Mouse (Mus musculus) lung, postnatal 0 days (tissue): ENCODE measurements around the gene Zfp740. TPM values are rescaled to one million over a fixed set of nuclear protein-coding genes. Genes with fewer than 3 reads are reported as not detected.
"Not testable (repeated sequence)": the region's sequence is repeated elsewhere in the genome, so short reads cannot be mapped to it uniquely, and the experiment has no call there.

Experiments used
- ATAC-seq: fragments of 200-750 bp; cut with Nextera tagmentation; 2 replicates; pipeline ENCODE4 v1.8.0; 2017; ENCODE audit warnings: moderate library complexity
- DNase-seq: peaks from one replicate; pipeline ENCODE4 v3.0.0-alpha.2; 2016; ENCODE audit warnings: low spot score
- H3K27ac ChIP-seq: fragments of 300-500 bp; sonication (generic); 2 replicates; pipeline ENCODE4 v1.5.1; 2014; ENCODE audit warnings: antibody characterized with exemption, mild to moderate bottlenecking, low read length, mixed read lengths
- H3K27me3 ChIP-seq: fragments of 300-500 bp; sonication (generic); replicated peaks from 2 replicates; pipeline ENCODE4 v1.6.1; 2014; ENCODE audit warnings: low read length, mixed read lengths; ENCODE audit not compliant: insufficient read depth
- H3K36me3 ChIP-seq: fragments of 300-500 bp; sonication (generic); 2 replicates; pipeline ENCODE4 v1.6.1; 2014; ENCODE audit warnings: low read length, mixed read lengths; ENCODE audit not compliant: insufficient read depth
- H3K4me1 ChIP-seq: fragments of 300-500 bp; sonication (generic); 2 replicates; pipeline ENCODE4 v1.6.1; 2014; ENCODE audit warnings: antibody characterized with exemption, low read depth, low read length, mixed read lengths; ENCODE audit not compliant: insufficient read depth
- H3K4me2 ChIP-seq: fragments of 300-500 bp; sonication (generic); replicated peaks from 2 replicates; pipeline ENCODE4 v1.6.1; 2014; ENCODE audit warnings: low read depth, mild to moderate bottlenecking, low read length, moderate library complexity, mixed read lengths
- H3K4me3 ChIP-seq: fragments of 300-500 bp; sonication (generic); 2 replicates; pipeline ENCODE4 v1.5.1; 2014; ENCODE audit warnings: low read depth, low read length
- H3K9ac ChIP-seq: fragments of 300-500 bp; sonication (generic); replicated peaks from 2 replicates; pipeline ENCODE4 v1.6.1; 2014; ENCODE audit warnings: low read depth, mild to moderate bottlenecking
- H3K9me3 ChIP-seq: fragments of 300-500 bp; sonication (generic); 2 replicates; pipeline ENCODE4 v1.6.1; 2016; ENCODE audit warnings: low read length, mixed read lengths
- CTCF ChIP-seq: IDR thresholded peaks from 2 replicates; pipeline ENCODE4 v1.5.1; 2016; ENCODE audit warnings: antibody characterized with exemption, mild to moderate bottlenecking
- EP300 ChIP-seq: IDR thresholded peaks from 2 replicates; pipeline ENCODE4 v1.6.1; 2016; ENCODE audit warnings: antibody characterized with exemption, mild to moderate bottlenecking, control low read depth
- WGBS: fragments of 180-500 bp; shearing (Covaris S2); extraction: QIAGEN DNeasy Blood & Tissue Kit; methylation state at CpG from one replicate; pipeline ENCODE4 v1.1.7; 2014; 5-methylcytosine and 5-hydroxymethylcytosine counted together
- polyA plus RNA-seq: library from polyadenylated mRNA; unstranded; fragments of >200 nt; fragmentation: Nextera tagmentation; extraction: Ambion mirVana; gene quantifications from 2 replicates; pipeline ENCODE4 v1.2.1, GENCODE M21; 2015

Gene Zfp740
- 31.9 and 33.9 TPM in 2 replicates for polyA plus RNA-seq

- TF ChIP-seq EP300: peak; percentile 31; the same call in 1 of the 2 replicates
- peak; percentile 4; the same call in 1 of the 2 replicates for TF ChIP-seq CTCF
- peak within 1 kb of the TSS; percentile 100 for H3K27ac ChIP-seq
- ATAC-seq (peak; percentile 96), DNase-seq (peak; percentile 99)
- WGBS: 3% methylated on average over 45 of the region's 68 CpGs
- H3K4me1 ChIP-seq: peaks cover 24% of the 10 kb centered on the region; the same call in 1 of the 2 replicates
- no peaks in the 10 kb centered on the region for H3K9me3 ChIP-seq
- no peaks in the 10 kb centered on the region for H3K27me3 ChIP-seq
- H3K36me3 ChIP-seq: peaks cover 11% of the 10 kb centered on the region; the same call in 1 of the 2 replicates
- H3K9ac ChIP-seq: peak within 1 kb of the TSS; percentile 91
- H3K4me3 ChIP-seq: peak within 1 kb of the TSS; percentile 91
- peak within 1 kb of the TSS; percentile 54 for H3K4me2 ChIP-seq
Measured at GRCm38 (mm10) chr15:102202971-102203834, at the start of gene Zfp740. TSS of gene Zfp740 (plus strand) at chr15:102203249.

GRCm38 (mm10) chr15:102155006-102155405, 48.0 kb upstream of the Zfp740 start:
- not testable (repeated sequence) for H3K27ac ChIP-seq, H3K4me2 ChIP-seq, H3K27me3 ChIP-seq, H3K9me3 ChIP-seq, H3K4me1 ChIP-seq, H3K9ac ChIP-seq, DNase-seq, ATAC-seq, H3K36me3 ChIP-seq, H3K4me3 ChIP-seq
- 91% methylated on average over 6 of the region's 6 CpGs for WGBS
- TF ChIP-seq CTCF: peak; percentile 24; the same call in 1 of the 2 replicates

GRCm38 (mm10) chr15:102156836-102157235, 46.2 kb upstream of the Zfp740 start:
- DNase-seq (no peak), ATAC-seq (peak; percentile 48)
- H3K36me3 ChIP-seq: no peaks in the 10 kb centered on the region
- H3K4me1 ChIP-seq: no peaks in the 10 kb centered on the region
- H3K9me3 ChIP-seq: no peaks in the 10 kb centered on the region
- no peak overlapping the region for H3K4me3 ChIP-seq
- 41% methylated on average over 20 of the region's 20 CpGs for WGBS
- H3K4me2 ChIP-seq: no peak overlapping the region
- no peak overlapping the region for H3K27ac ChIP-seq
- TF ChIP-seq CTCF (0 out of 2 replicates have a peak, but pooled peaks have one; percentile 13), EP300 (no peak)
- no peak overlapping the region for H3K9ac ChIP-seq
- no peaks in the 10 kb centered on the region for H3K27me3 ChIP-seq

- 55% methylated on average over 27 of the region's 27 CpGs for WGBS
- Histone ChIP-seq H3K36me3 (no peaks in the 10 kb centered on the region), H3K4me1 (no peaks in the 10 kb centered on the region), H3K9ac (no peak overlapping the region), H3K9me3 (no peaks in the 10 kb centered on the region), H3K4me2 (no peak overlapping the region), H3K27me3 (no peaks in the 10 kb centered on the region), H3K27ac (no peak overlapping the region), H3K4me3 (no peak overlapping the region)
- ATAC-seq (no peak), DNase-seq (no peak)
- TF ChIP-seq CTCF (no peak), EP300 (no peak)
Measured at GRCm38 (mm10) chr15:102160415-102161060, 42.5 kb upstream of the Zfp740 start.

GRCm38 (mm10) chr15:102163900-102164693, 39.0 kb upstream of the Zfp740 start:
- no peak overlapping the region for H3K4me2 ChIP-seq
- no peaks in the 10 kb centered on the region for H3K27me3 ChIP-seq
- WGBS: 47% methylated on average over 3 of the region's 3 CpGs
- H3K36me3 ChIP-seq: no peaks in the 10 kb centered on the region
- TF ChIP-seq EP300 (no peak), CTCF (no peak)
- no peak for ATAC-seq
- no peak overlapping the region for H3K9ac ChIP-seq
- H3K4me3 ChIP-seq: no peak overlapping the region
- no peaks in the 10 kb centered on the region for H3K9me3 ChIP-seq
- no peak for DNase-seq
- H3K27ac ChIP-seq: no peak overlapping the region
- H3K4me1 ChIP-seq: peaks cover 4% of the 10 kb centered on the region
